Mouse (Mus musculus) embryo, embryonic 10.5 days (tissue): Measurements from ENCODE around the gene S100b.
A peak's percentile ranks its signal among the peaks of the same experiment; 100 is the strongest.

Experiments
- DNase-seq: peaks from one replicate; pipeline ENCODE4 v3.0.0-alpha.2; 2015; ENCODE audit warnings: low spot score

S100b gene

GRCm38 (mm10) chr10:76260358-76261059 is 6.9 kb downstream of the S100b start:
- peak; percentile 58 for DNase-seq

- DNase-seq = no peak
Measured at GRCm38 (mm10) chr10:76261447-76261846, 7.8 kb downstream of the S100b start.

GRCm38 (mm10) chr10:76262431-76262830 is 8.8 kb downstream of the S100b start:
- no peak for DNase-seq

GRCm38 (mm10) chr10:76271238-76271637 is 17.6 kb downstream of the S100b start:
- peak; percentile 58 for DNase-seq

DNA sequence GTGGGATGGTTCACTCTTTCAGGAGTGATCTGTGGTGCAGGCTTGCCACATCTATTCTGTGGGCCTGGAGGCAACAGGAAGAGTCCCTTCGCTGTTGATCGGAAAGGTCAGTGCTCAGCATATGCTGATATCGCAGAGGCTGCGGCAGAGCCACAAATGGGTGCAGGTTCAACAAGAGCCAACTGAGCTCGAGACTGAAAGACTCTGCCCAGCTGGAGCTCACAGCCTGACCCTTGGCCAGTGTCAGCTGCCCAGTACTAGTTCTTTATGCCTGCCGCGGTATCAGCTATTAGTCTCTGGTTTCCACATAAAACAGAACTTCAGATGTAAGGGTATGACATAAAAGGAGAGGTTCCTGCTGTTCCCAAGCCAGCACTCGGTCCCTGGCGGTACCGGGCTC is 21.6 kb downstream of the S100b start:
- no peak for DNase-seq

DNA sequence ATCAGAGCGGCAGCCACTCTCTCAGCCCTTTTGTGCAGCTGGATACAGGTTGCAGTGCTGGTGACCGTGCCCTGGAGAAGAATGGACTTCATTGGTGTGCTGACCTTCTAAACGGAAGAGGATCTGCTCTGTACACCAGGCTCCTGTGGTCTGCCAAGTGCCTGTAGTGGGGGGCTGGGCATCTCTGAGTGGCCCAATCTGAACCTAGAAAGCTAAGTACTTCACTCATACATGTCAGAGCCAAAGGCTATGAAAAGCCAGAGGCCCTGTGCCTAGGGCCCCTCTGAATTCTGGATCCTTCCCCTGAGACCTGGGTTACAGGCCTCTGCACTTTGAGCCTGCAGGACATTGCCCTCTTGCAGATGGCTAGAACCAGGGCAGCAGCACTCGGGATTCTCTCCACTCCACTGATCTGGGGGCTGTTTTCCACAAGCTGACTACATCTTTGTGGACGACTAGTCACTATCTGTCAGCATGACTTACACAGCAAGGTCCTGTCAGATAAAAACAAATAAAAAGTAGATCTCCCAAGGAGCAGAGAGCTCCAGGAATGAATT is 25.0 kb downstream of the S100b start:
- no peak for DNase-seq

- peak; percentile 13 for DNase-seq
Measured at GRCm38 (mm10) chr10:76288268-76288993, 34.8 kb downstream of the S100b start.

- no peak for DNase-seq
Measured at GRCm38 (mm10) chr10:76289052-76289451, 35.4 kb downstream of the S100b start.

- DNase-seq = no peak
Measured at GRCm38 (mm10) chr10:76289936-76290671, 36.5 kb downstream of the S100b start.

DNA sequence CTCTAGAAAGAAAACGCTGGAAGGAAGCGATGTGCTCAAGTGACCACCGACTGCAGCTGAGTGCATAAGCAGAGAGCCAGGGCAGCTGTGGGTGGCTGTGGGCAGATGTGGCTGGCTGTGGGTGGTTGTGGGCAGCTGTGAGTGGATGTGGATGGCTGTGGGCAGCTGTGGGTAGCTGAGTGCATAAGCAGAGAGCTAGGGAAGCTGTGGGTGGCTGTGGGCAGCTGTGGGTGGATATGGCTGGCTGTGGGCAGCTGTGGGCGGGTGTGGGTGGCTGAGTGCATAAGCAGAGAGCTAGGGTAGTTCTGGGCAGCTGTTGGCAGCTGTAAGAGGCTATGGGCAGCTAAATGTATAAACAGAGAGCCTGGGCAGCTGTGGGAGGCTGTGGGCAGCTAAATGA is 39.6 kb downstream of the S100b start:
- DNase-seq = no peak

GRCm38 (mm10) chr10:76300133-76300532 is 46.5 kb downstream of the S100b start:
- no peak for DNase-seq

GRCm38 (mm10) chr10:76306738-76307137 is 53.1 kb downstream of the S100b start:
- DNase-seq = no peak
